Comparison of ENCODE assay signal across 25 mouse cellular contexts in the genomic region with DNA sequence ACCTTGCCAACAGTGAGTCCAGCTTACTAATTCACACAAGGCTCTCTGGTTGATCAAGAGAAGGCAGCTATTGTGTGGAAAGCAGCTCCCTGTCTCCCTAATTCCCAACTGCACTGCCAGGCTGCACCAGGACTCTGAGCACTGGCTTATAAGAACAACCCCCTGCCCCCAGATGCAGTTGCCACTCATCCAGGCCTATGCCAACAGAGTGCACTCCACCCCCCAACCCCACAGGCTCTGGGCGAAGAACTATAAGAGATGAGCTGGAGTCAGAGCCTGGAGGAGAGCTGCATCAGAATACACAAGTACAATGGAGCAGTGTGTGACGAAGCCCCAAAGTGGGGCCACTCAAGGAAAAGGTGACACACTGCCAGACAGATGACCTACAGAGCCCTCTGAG. TPM values are rescaled to one million over a fixed set of nuclear protein-coding genes. Genes with fewer than 3 reads are reported as not detected.
DNase-seq lines count a peak whose midpoint lies in the region; ATAC-seq and TF ChIP-seq lines count a peak whose summit lies in the region.
"Had no signal": no experiment of that assay in that cellular context is flagged by ENCODE, and none has a peak within 500 bp of the region (broad histone marks: within the 10 kb centered on the region; RNA-seq: fewer than 3 reads in every experiment).

No protein-coding gene starts in this region.

- 0 out of 2 replicates have a peak, but pooled peaks have one; percentile 3 for TF ChIP-seq POLR2A in cortical plate, adult 2 months (IDR thresholded peaks at IDR 0.05; ENCODE audit: extremely low read depth, insufficient read depth, low read length)

- no peaks in the 10 kb centered on the region for H3K4me1 ChIP-seq in forebrain, embryonic 11.5 days (replicated peaks; ENCODE audit: control insufficient read depth, insufficient read depth, low read length)
- no peaks in the 10 kb centered on the region for H3K4me1 ChIP-seq in forebrain, embryonic 15.5 days
- no peaks in the 10 kb centered on the region for H3K4me1 ChIP-seq in hindbrain, postnatal 0 days (ENCODE audit: insufficient read depth, low read length)
- H3K4me1 ChIP-seq in hindbrain, embryonic 11.5 days (replicated peaks; ENCODE audit: control insufficient read depth, insufficient read depth, low read length), result no peaks in the 10 kb centered on the region
- no peaks in the 10 kb centered on the region for H3K4me1 ChIP-seq in midbrain, embryonic 12.5 days
- no peaks in the 10 kb centered on the region for H3K4me1 ChIP-seq in midbrain, embryonic 15.5 days
- H3K4me1 ChIP-seq in cortical plate, adult 2 months (ENCODE audit: control insufficient read depth, insufficient read depth, low read length), result peaks cover 7% of the 10 kb centered on the region; the same call in 1 of the 2 replicates
- H3K4me1 ChIP-seq in kidney, embryonic 14.5 days (ENCODE audit: control insufficient read depth, insufficient read depth, low read length), result no peaks in the 10 kb centered on the region
- H3K4me1 ChIP-seq: hindbrain, embryonic 15.5 days had no signal

- H3K4me2 ChIP-seq in forebrain, embryonic 11.5 days (ENCODE audit: low read depth, low read length, severe bottlenecking), result no peak overlapping the region
- no peak overlapping the region for H3K4me2 ChIP-seq in forebrain, embryonic 15.5 days (replicated peaks)
- no peak overlapping the region for H3K4me2 ChIP-seq in hindbrain, postnatal 0 days (ENCODE audit: low read depth, low read length)
- no peak overlapping the region for H3K4me2 ChIP-seq in hindbrain, embryonic 11.5 days (replicated peaks; ENCODE audit: low read depth, low read length)
- no peak overlapping the region for H3K4me2 ChIP-seq in midbrain, embryonic 12.5 days (replicated peaks)
- H3K4me2 ChIP-seq in midbrain, embryonic 15.5 days, result no peak overlapping the region
- no peak overlapping the region for H3K4me2 ChIP-seq in kidney, embryonic 14.5 days (replicated peaks; ENCODE audit: low read depth, low read length)
- H3K4me2 ChIP-seq: heart, embryonic 15.5 days; hindbrain, embryonic 15.5 days; intestine, embryonic 15.5 days; limb, embryonic 12.5 days; liver, embryonic 12.5 days; stomach, embryonic 15.5 days had no signal

- H3K9ac ChIP-seq in forebrain, embryonic 11.5 days (ENCODE audit: low read length), result no peak overlapping the region
- H3K9ac ChIP-seq in forebrain, embryonic 15.5 days (replicated peaks), result no peak overlapping the region
- no peak overlapping the region for H3K9ac ChIP-seq in hindbrain, postnatal 0 days (replicated peaks; ENCODE audit: low read length)
- H3K9ac ChIP-seq in hindbrain, embryonic 11.5 days (ENCODE audit: low read depth, low read length), result no peak overlapping the region
- H3K9ac ChIP-seq in midbrain, embryonic 12.5 days (replicated peaks), result peak overlapping the region; percentile 15; the same call in 1 of the 2 replicates
- no peak overlapping the region for H3K9ac ChIP-seq in midbrain, embryonic 15.5 days
- H3K9ac ChIP-seq in kidney, embryonic 14.5 days (ENCODE audit: low read depth, low read length), result no peak overlapping the region
- H3K9ac ChIP-seq: heart, embryonic 15.5 days; hindbrain, embryonic 15.5 days; intestine, embryonic 15.5 days; limb, embryonic 12.5 days; liver, embryonic 12.5 days; stomach, embryonic 15.5 days had no signal

- ATAC-seq in forebrain, embryonic 11.5 days (replicated peaks; ENCODE audit: low FRiP score), result no peak
- ATAC-seq in forebrain, embryonic 15.5 days (replicated peaks), result no peak
- ATAC-seq in hindbrain, postnatal 0 days, result peak; percentile 55; the same call in 1 of the 2 replicates
- ATAC-seq in hindbrain, embryonic 11.5 days (ENCODE audit: low FRiP score), result no peak
- no peak for ATAC-seq in midbrain, embryonic 12.5 days (ENCODE audit: low FRiP score, low read depth)
- no peak for ATAC-seq in midbrain, embryonic 15.5 days (replicated peaks)
- ATAC-seq in kidney, embryonic 14.5 days (ENCODE audit: low FRiP score, low TSS enrichment), result no peak
- ATAC-seq: intestine, embryonic 15.5 days; liver, embryonic 12.5 days; Patski had no signal

- H3K9me3 ChIP-seq in forebrain, embryonic 11.5 days (ENCODE audit: control insufficient read depth, low read length), result no peaks in the 10 kb centered on the region
- H3K9me3 ChIP-seq in forebrain, embryonic 15.5 days, result no peaks in the 10 kb centered on the region
- no peaks in the 10 kb centered on the region for H3K9me3 ChIP-seq in hindbrain, postnatal 0 days (ENCODE audit: low read length)
- no peaks in the 10 kb centered on the region for H3K9me3 ChIP-seq in hindbrain, embryonic 11.5 days (ENCODE audit: control insufficient read depth, low read length)
- H3K9me3 ChIP-seq in midbrain, embryonic 12.5 days, result no peaks in the 10 kb centered on the region
- no peaks in the 10 kb centered on the region for H3K9me3 ChIP-seq in midbrain, embryonic 15.5 days
- H3K9me3 ChIP-seq in kidney, embryonic 14.5 days (ENCODE audit: control insufficient read depth, low read length), result no peaks in the 10 kb centered on the region
- H3K9me3 ChIP-seq: forebrain, embryonic 10.5 days; heart, embryonic 15.5 days; hindbrain, embryonic 15.5 days; intestine, embryonic 15.5 days; limb, embryonic 12.5 days; liver, embryonic 12.5 days; stomach, embryonic 15.5 days had no signal

- no peaks in the 10 kb centered on the region for H3K36me3 ChIP-seq in forebrain, embryonic 11.5 days (ENCODE audit: control insufficient read depth, insufficient read depth, low read length)
- H3K36me3 ChIP-seq in forebrain, embryonic 15.5 days, result peaks cover 4% of the 10 kb centered on the region; the same call in 1 of the 2 replicates
- no peaks in the 10 kb centered on the region for H3K36me3 ChIP-seq in hindbrain, postnatal 0 days (ENCODE audit: insufficient read depth, low read length)
- 0 out of 2 replicates have a peak, but pooled peaks cover 3% of the 10 kb centered on the region for H3K36me3 ChIP-seq in hindbrain, embryonic 11.5 days (ENCODE audit: control insufficient read depth, insufficient read depth, low read length)
- peaks cover 59% of the 10 kb centered on the region for H3K36me3 ChIP-seq in midbrain, embryonic 12.5 days
- no peaks in the 10 kb centered on the region for H3K36me3 ChIP-seq in midbrain, embryonic 15.5 days (replicated peaks)
- H3K36me3 ChIP-seq in kidney, embryonic 14.5 days (ENCODE audit: control insufficient read depth, insufficient read depth, low read length), result peaks cover 49% of the 10 kb centered on the region

- DNase-seq in forebrain, embryonic 11.5 days (ENCODE audit: low spot score), result peak; percentile 43
- DNase-seq in hindbrain, postnatal 0 days (ENCODE audit: low spot score), result no peak
- DNase-seq in hindbrain, embryonic 11.5 days (ENCODE audit: low spot score), result no peak
- DNase-seq: cerebellum, adult 11-12 months; cerebellum, postnatal 36 days; gastrocnemius, postnatal 14 days; lung, adult 18-20 months; lung, postnatal 10 days; midbrain, embryonic 14.5 days; thymus, postnatal 25 days had no signal

- H3K4me3 ChIP-seq in forebrain, embryonic 11.5 days (ENCODE audit: low read depth, low read length), result no peak overlapping the region
- no peak overlapping the region for H3K4me3 ChIP-seq in forebrain, embryonic 15.5 days
- H3K4me3 ChIP-seq in hindbrain, postnatal 0 days (ENCODE audit: low read length), result no peak overlapping the region
- H3K4me3 ChIP-seq in hindbrain, embryonic 11.5 days (ENCODE audit: low read depth, low read length), result no peak overlapping the region
- no peak overlapping the region for H3K4me3 ChIP-seq in midbrain, embryonic 12.5 days
- no peak overlapping the region for H3K4me3 ChIP-seq in midbrain, embryonic 15.5 days
- no peak overlapping the region for H3K4me3 ChIP-seq in cortical plate, adult 2 months (ENCODE audit: insufficient read depth, low read length)
- H3K4me3 ChIP-seq in kidney, embryonic 14.5 days (ENCODE audit: low read length), result no peak overlapping the region
- H3K4me3 ChIP-seq: forebrain, embryonic 10.5 days; heart, embryonic 15.5 days; hindbrain, embryonic 15.5 days; intestine, embryonic 15.5 days; limb, embryonic 12.5 days; liver, embryonic 12.5 days; stomach, embryonic 15.5 days had no signal

- H3K27ac ChIP-seq in forebrain, embryonic 11.5 days (ENCODE audit: low read depth, low read length), result no peak overlapping the region
- no peak overlapping the region for H3K27ac ChIP-seq in forebrain, embryonic 15.5 days (replicated peaks)
- H3K27ac ChIP-seq in hindbrain, postnatal 0 days, result no peak overlapping the region
- H3K27ac ChIP-seq in hindbrain, embryonic 11.5 days (ENCODE audit: low read depth, low read length), result no peak overlapping the region
- H3K27ac ChIP-seq in midbrain, embryonic 12.5 days (replicated peaks), result no peak overlapping the region
- H3K27ac ChIP-seq in midbrain, embryonic 15.5 days, result no peak overlapping the region
- H3K27ac ChIP-seq in cortical plate, adult 2 months (ENCODE audit: insufficient read depth, low read length), result 0 out of 2 replicates have a peak overlapping the region, but pooled peaks have one; percentile 18
- no peak overlapping the region for H3K27ac ChIP-seq in kidney, embryonic 14.5 days (ENCODE audit: low read depth, low read length)
- H3K27ac ChIP-seq: forebrain, embryonic 10.5 days; heart, embryonic 15.5 days; hindbrain, embryonic 15.5 days; intestine, embryonic 15.5 days; limb, embryonic 12.5 days; liver, embryonic 12.5 days; stomach, embryonic 15.5 days had no signal

- no peak for TF ChIP-seq CTCF in hindbrain, postnatal 0 days (IDR thresholded peaks at IDR 0.05; ENCODE audit: low read depth)
- no peak for TF ChIP-seq CTCF in cortical plate, adult 2 months (IDR thresholded peaks at IDR 0.05; ENCODE audit: extremely low read depth, insufficient read depth, low read length)

- WGBS in forebrain, embryonic 11.5 days, result 84% methylated on average over 2 of the region's 2 CpGs
- 90% methylated on average over 2 of the region's 2 CpGs for WGBS in forebrain, embryonic 15.5 days
- 65% methylated on average over 2 of the region's 2 CpGs for WGBS in hindbrain, postnatal 0 days
- WGBS in hindbrain, embryonic 11.5 days, result 79% methylated on average over 2 of the region's 2 CpGs
- 89% methylated on average over 2 of the region's 2 CpGs for WGBS in midbrain, embryonic 12.5 days
- 91% methylated on average over 2 of the region's 2 CpGs for WGBS in midbrain, embryonic 15.5 days
- WGBS in kidney, embryonic 14.5 days, result 100% methylated on average over 2 of the region's 2 CpGs

- no peaks in the 10 kb centered on the region for H3K27me3 ChIP-seq in forebrain, embryonic 11.5 days (ENCODE audit: control insufficient read depth, insufficient read depth, low read length)
- no peaks in the 10 kb centered on the region for H3K27me3 ChIP-seq in forebrain, embryonic 15.5 days
- H3K27me3 ChIP-seq in hindbrain, postnatal 0 days (ENCODE audit: insufficient read depth, low read length), result no peaks in the 10 kb centered on the region
- H3K27me3 ChIP-seq in hindbrain, embryonic 11.5 days (ENCODE audit: control insufficient read depth, insufficient read depth, low read length), result no peaks in the 10 kb centered on the region
- H3K27me3 ChIP-seq in midbrain, embryonic 12.5 days, result no peaks in the 10 kb centered on the region
- H3K27me3 ChIP-seq in midbrain, embryonic 15.5 days (replicated peaks), result no peaks in the 10 kb centered on the region
- H3K27me3 ChIP-seq in kidney, embryonic 14.5 days (ENCODE audit: control insufficient read depth, insufficient read depth, low read length), result no peaks in the 10 kb centered on the region
- H3K27me3 ChIP-seq: heart, embryonic 15.5 days; hindbrain, embryonic 15.5 days; intestine, embryonic 15.5 days; limb, embryonic 12.5 days; liver, embryonic 12.5 days; Patski; stomach, embryonic 15.5 days had no signal

RNA-seq across cellular contexts. Expression of a gene that starts 10.8 kb away (rescaled TPM):
- 62.6 and 63.4 TPM in 2 replicates for polyA plus RNA-seq in forebrain, embryonic 11.5 days (2014; fragmentation: Nextera tagmentation; extraction: Ambion mirVana)
- polyA plus RNA-seq in forebrain, embryonic 15.5 days (2015; fragmentation: Nextera tagmentation; extraction: Ambion mirVana), result 31.5 and 37.1 TPM in 2 replicates
- 30.7 and 43.3 TPM in 2 replicates for total RNA-seq in hindbrain, postnatal 0 days (2014; rRNA removed)
- 19.5 and 19.9 TPM in 2 replicates for polyA plus RNA-seq in hindbrain, postnatal 0 days (2015; fragmentation: Nextera tagmentation; extraction: Ambion mirVana)
- polyA plus RNA-seq in hindbrain, embryonic 11.5 days (2014; fragmentation: Nextera tagmentation; extraction: Ambion mirVana), result 43.4 and 47.4 TPM in 2 replicates
- polyA plus RNA-seq in midbrain, embryonic 12.5 days (2016; fragmentation: Nextera tagmentation; extraction: Ambion mirVana), result 58.0 and 58.8 TPM in 2 replicates
- 29.4 and 31.4 TPM in 2 replicates for polyA plus RNA-seq in midbrain, embryonic 15.5 days (2015; fragmentation: Nextera tagmentation; extraction: Ambion mirVana)
- 60.2 and 62.8 TPM in 2 replicates for polyA plus RNA-seq in cortical plate, adult 2 months (2012; rRNA removed)
- polyA plus RNA-seq in kidney, embryonic 14.5 days (2014; fragmentation: Nextera tagmentation; extraction: Ambion mirVana), result 38.5 and 39.4 TPM in 2 replicates

RNA-seq across cellular contexts. Expression of a gene that starts 18.7 kb away (rescaled TPM):
- 2.3 and 3.8 TPM in 2 replicates for polyA plus RNA-seq in forebrain, embryonic 11.5 days (2014; fragmentation: Nextera tagmentation; extraction: Ambion mirVana)
- 10.0 and 12.0 TPM in 2 replicates for polyA plus RNA-seq in forebrain, embryonic 15.5 days (2015; fragmentation: Nextera tagmentation; extraction: Ambion mirVana)
- 48.2 and 54.5 TPM in 2 replicates for total RNA-seq in hindbrain, postnatal 0 days (2014; rRNA removed)
- 27.2 and 28.0 TPM in 2 replicates for polyA plus RNA-seq in hindbrain, postnatal 0 days (2015; fragmentation: Nextera tagmentation; extraction: Ambion mirVana)
- 3.1 and 3.4 TPM in 2 replicates for polyA plus RNA-seq in hindbrain, embryonic 11.5 days (2014; fragmentation: Nextera tagmentation; extraction: Ambion mirVana)
- 3.3 and 4.2 TPM in 2 replicates for polyA plus RNA-seq in midbrain, embryonic 12.5 days (2016; fragmentation: Nextera tagmentation; extraction: Ambion mirVana)
- 14.7 and 16.6 TPM in 2 replicates for polyA plus RNA-seq in midbrain, embryonic 15.5 days (2015; fragmentation: Nextera tagmentation; extraction: Ambion mirVana)
- 68.4 and 70.5 TPM in 2 replicates for polyA plus RNA-seq in cortical plate, adult 2 months (2012; rRNA removed)
- polyA plus RNA-seq in kidney, embryonic 14.5 days (2014; fragmentation: Nextera tagmentation; extraction: Ambion mirVana), result 0.54 and 0.92 TPM in 2 replicates

RNA-seq across cellular contexts. Expression of a gene that starts 24.2 kb away (rescaled TPM):
- 57.8 and 75.5 TPM in 2 replicates for polyA plus RNA-seq in forebrain, embryonic 11.5 days (2014; fragmentation: Nextera tagmentation; extraction: Ambion mirVana)
- 91.5 and 93.8 TPM in 2 replicates for polyA plus RNA-seq in forebrain, embryonic 15.5 days (2015; fragmentation: Nextera tagmentation; extraction: Ambion mirVana)
- total RNA-seq in hindbrain, postnatal 0 days (2014; rRNA removed), result 22.2 and 26.9 TPM in 2 replicates
- 78.7 and 85.4 TPM in 2 replicates for polyA plus RNA-seq in hindbrain, postnatal 0 days (2015; fragmentation: Nextera tagmentation; extraction: Ambion mirVana)
- polyA plus RNA-seq in hindbrain, embryonic 11.5 days (2014; fragmentation: Nextera tagmentation; extraction: Ambion mirVana), result 64.0 and 64.7 TPM in 2 replicates
- polyA plus RNA-seq in midbrain, embryonic 12.5 days (2016; fragmentation: Nextera tagmentation; extraction: Ambion mirVana), result 65.8 and 70.3 TPM in 2 replicates
- 95.2 and 107 TPM in 2 replicates for polyA plus RNA-seq in midbrain, embryonic 15.5 days (2015; fragmentation: Nextera tagmentation; extraction: Ambion mirVana)
- 91.5 and 92.5 TPM in 2 replicates for polyA plus RNA-seq in cortical plate, adult 2 months (2012; rRNA removed)
- polyA plus RNA-seq in kidney, embryonic 14.5 days (2014; fragmentation: Nextera tagmentation; extraction: Ambion mirVana), result 102 and 106 TPM in 2 replicates

RNA-seq across cellular contexts. Expression of a gene that starts 24.2 kb away (rescaled TPM):
- polyA plus RNA-seq in forebrain, embryonic 11.5 days (2014; fragmentation: Nextera tagmentation; extraction: Ambion mirVana), result 111 and 118 TPM in 2 replicates
- polyA plus RNA-seq in forebrain, embryonic 15.5 days (2015; fragmentation: Nextera tagmentation; extraction: Ambion mirVana), result 89.5 and 97.2 TPM in 2 replicates
- 45.9 and 61.1 TPM in 2 replicates for total RNA-seq in hindbrain, postnatal 0 days (2014; rRNA removed)
- 58.7 and 61.7 TPM in 2 replicates for polyA plus RNA-seq in hindbrain, postnatal 0 days (2015; fragmentation: Nextera tagmentation; extraction: Ambion mirVana)
- 100 and 113 TPM in 2 replicates for polyA plus RNA-seq in hindbrain, embryonic 11.5 days (2014; fragmentation: Nextera tagmentation; extraction: Ambion mirVana)
- polyA plus RNA-seq in midbrain, embryonic 12.5 days (2016; fragmentation: Nextera tagmentation; extraction: Ambion mirVana), result 88.5 and 96.6 TPM in 2 replicates
- polyA plus RNA-seq in midbrain, embryonic 15.5 days (2015; fragmentation: Nextera tagmentation; extraction: Ambion mirVana), result 71.6 and 78.4 TPM in 2 replicates
- 45.4 and 47.2 TPM in 2 replicates for polyA plus RNA-seq in cortical plate, adult 2 months (2012; rRNA removed)
- polyA plus RNA-seq in kidney, embryonic 14.5 days (2014; fragmentation: Nextera tagmentation; extraction: Ambion mirVana), result 114 and 120 TPM in 2 replicates

RNA-seq across cellular contexts. Expression of a gene that starts 25.2 kb away (rescaled TPM):
- polyA plus RNA-seq in forebrain, embryonic 11.5 days (2014; fragmentation: Nextera tagmentation; extraction: Ambion mirVana), result 1.2 and 1.5 TPM in 2 replicates
- polyA plus RNA-seq in forebrain, embryonic 15.5 days (2015; fragmentation: Nextera tagmentation; extraction: Ambion mirVana), result 7.2 and 9.2 TPM in 2 replicates
- total RNA-seq in hindbrain, postnatal 0 days (2014; rRNA removed), result 67.1 and 67.7 TPM in 2 replicates
- polyA plus RNA-seq in hindbrain, postnatal 0 days (2015; fragmentation: Nextera tagmentation; extraction: Ambion mirVana), result 20.2 and 23.9 TPM in 2 replicates
- 1.3 and 1.8 TPM in 2 replicates for polyA plus RNA-seq in hindbrain, embryonic 11.5 days (2014; fragmentation: Nextera tagmentation; extraction: Ambion mirVana)
- polyA plus RNA-seq in midbrain, embryonic 12.5 days (2016; fragmentation: Nextera tagmentation; extraction: Ambion mirVana), result 1.9 and 3.3 TPM in 2 replicates
- polyA plus RNA-seq in midbrain, embryonic 15.5 days (2015; fragmentation: Nextera tagmentation; extraction: Ambion mirVana), result 22.5 and 23.7 TPM in 2 replicates
- polyA plus RNA-seq in cortical plate, adult 2 months (2012; rRNA removed), result 127 and 136 TPM in 2 replicates
- polyA plus RNA-seq in kidney, embryonic 14.5 days (2014; fragmentation: Nextera tagmentation; extraction: Ambion mirVana), result not detected in 2 replicates
- total RNA-seq: megakaryocyte, adult 5-6 weeks; neutrophil, adult 5-6 weeks had no signal
- polyA plus RNA-seq: liver, embryonic 12.5 days had no signal
